Mouse (Mus musculus) monocyte, adult 5-6 weeks (primary cell): ENCODE results near the gene Foxk1. TPM values are rescaled to one million over a fixed set of nuclear protein-coding genes. Genes with fewer than 3 reads are reported as not detected.

Experiments
- ATAC-seq: fragments of 153-309, 156-312 bp; replicated peaks from 2 replicates; pipeline ENCODE4 v1.8.0; 2017; ENCODE audit warnings: mild to moderate bottlenecking; ENCODE audit not compliant: low TSS enrichment, insufficient number of reproducible peaks, severe bottlenecking, poor library complexity, low FRiP score
- total RNA-seq: library from RNA; stranded (forward); fragments of 200-1000, 200-491, 200-594 nt; gene quantifications from 3 replicates; pipeline ENCODE4 v1.2.3, GENCODE M21; 2017

Foxk1 gene
- total RNA-seq, 1 experiment from 2014 or later = 17.6 TPM

DNA sequence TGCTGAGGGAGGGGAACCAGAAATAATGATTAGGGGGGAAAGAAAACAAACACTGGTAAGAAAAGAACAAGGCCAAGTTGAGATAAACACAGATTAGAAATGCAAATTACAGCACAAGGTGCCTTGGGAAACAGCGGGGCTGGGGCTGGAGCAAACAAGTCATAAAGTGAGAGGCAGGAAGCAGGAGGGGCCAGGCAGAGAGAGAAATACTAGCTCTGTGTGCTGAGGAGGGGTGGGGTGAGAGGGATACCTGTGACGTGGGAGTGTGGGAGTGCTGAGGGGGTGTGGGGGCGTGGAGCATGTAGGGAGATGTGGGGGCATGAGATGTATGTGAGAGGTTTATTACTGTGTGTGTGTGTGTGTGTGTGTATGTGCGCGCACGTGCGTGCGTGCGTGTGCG is 99.6 kb downstream of the Foxk1 start:
- ATAC-seq = no peak

DNA sequence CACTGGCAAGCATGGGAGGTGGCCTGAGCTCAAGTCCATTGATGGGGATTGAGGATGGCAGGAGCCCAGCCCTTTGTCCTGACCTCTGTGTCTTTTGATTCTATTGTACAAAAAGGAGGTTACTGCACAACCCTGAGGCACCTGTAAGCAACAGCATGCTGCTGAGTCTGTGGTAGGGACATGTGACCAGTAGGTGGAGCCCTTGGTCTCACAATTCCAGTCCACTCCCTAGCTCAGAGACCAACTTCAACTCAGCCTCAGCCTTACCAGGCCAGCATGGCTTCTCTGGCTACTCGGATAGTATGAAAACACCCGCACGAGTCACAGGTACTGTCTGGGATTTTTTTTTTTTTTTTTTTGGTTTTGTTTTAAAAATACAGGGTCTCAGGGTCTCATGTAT is 101.1 kb downstream of the Foxk1 start:
- 0 out of 2 replicates have a peak, but pooled peaks have one; percentile 25 for ATAC-seq

DNA sequence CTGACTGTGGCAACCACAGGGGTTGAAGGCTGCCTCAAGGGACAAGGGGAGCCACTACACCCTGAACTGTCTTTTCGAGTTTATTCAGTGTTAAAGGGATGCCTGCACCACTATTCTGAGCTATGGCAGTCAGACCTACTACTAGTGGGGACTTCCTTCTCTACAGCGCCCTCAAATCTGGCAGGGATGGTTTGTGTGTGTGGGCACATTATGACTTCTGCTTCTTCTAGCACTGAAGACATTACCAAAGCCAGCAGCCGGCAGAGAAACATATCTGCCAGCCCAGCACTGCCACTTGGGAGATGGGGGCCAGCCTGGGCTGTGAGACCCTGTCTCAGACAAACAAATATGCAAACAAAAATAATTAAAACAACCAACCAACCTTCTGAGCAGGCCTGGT is 102.9 kb downstream of the Foxk1 start:
- no peak for ATAC-seq

DNA sequence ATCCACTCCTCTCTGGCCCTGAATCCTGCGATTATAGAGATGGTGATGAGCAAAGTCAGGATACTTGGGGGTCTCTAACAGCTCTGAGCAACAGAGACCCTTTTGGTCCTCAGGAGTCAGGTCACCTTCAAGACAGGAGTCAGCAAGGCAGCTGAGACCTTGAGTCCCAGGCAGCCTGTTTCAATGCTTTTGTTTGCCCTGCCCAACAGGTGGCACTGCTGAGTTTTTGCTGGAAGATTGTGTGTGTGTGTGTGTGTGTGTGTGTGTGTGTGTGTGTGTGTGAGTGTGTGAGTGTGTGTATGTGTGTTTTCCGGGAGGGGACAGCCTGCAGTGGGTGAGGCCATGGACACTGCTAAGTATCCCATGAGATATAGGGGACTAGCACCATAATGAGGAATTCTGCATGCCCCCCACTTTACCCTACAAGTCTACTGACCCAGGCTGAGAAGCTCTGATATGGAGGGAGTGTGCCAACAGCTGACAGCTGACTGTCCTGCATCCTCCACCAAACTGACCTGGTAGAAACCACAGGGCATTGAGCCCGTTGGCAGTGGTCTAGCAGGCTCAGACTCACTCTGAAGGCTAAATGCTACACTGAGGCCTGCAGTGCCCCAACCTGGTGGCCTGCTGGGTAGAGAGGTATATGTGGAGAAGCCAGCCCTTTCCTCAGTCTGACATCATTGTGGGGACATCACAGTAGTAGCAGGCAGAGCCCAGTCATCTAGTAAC is 104.6 kb downstream of the Foxk1 start:
- no peak; the same call in 1 of the 2 replicates for ATAC-seq

DNA sequence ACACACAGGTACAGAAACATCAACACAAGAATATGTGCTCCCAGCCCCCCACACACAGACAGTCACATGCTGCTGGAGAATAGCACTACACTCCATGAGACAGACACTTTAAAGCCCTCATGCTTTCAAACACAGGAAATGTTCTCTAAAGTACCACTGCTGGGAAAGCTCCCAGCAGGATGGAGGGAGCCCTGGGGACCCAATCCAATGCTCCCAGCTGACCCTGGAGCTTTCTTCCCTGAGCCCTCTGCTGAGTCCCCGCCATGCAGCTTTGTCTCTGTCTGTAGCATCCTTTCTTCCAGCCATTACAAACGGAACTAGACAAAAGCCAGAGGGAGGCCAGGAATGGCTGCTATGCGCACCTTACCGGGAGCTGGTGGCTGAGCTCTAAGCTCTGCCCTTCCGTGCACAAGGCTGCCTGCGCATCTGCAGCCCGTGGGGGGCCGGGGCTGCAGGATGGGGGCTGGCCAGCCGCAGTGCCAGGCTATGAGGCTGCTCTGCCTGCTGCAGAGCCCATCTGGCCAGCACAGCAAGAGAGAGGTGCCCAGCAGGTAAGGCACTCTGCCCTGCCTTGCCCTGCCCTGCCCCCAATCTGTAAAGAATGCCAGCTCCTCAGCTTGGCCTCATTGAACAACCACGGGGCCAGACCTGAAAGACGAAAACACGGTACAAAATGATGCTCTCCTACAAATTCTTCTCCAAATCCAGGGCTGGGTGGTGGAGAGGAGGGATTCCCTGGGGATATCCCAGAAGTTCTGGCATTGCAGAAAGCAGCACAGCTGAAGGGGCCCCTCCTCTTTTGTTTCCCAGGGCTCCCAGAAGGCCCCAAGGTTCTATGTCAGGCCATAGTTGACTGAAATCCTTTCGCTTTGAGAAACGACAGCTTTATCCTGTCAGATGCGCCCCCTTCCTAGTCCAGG is 108.1 kb downstream of the Foxk1 start:
- ATAC-seq = no peak

DNA sequence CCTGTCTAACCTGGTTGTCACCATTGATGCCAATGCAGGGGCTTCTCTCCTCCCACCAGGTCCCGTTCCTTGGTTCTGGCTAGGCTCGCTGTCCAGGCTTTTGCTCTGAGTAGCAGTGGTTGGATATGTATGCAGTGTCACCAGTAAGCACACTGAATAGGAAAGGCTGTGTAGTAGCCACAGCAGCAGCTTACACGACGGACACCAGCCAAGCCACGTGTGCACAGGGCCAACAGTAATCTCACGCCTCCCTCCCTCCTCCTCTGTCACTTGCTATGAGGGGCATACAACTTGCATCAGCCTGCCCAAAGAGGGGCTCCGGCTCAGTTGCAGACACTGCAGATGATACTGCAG is 108.7 kb downstream of the Foxk1 start:
- ATAC-seq = no peak

Other genes starting within 250 kb of the Foxk1 start
- 6.7 to 13.7 TPM (median 6.9 TPM) in 3 replicates for gene Ap5z1, start 62.4 kb downstream of the Foxk1 start, total RNA-seq
- not detected in 3 replicates for gene Papolb, start 128.6 kb downstream of the Foxk1 start, total RNA-seq
- gene Radil, start 149.6 kb downstream of the Foxk1 start, total RNA-seq = not detected in 3 replicates
- not detected in 3 replicates for gene Mmd2, start 207.3 kb downstream of the Foxk1 start, total RNA-seq
- 32.8 to 45.3 TPM (median 37.6 TPM) in 3 replicates for gene Wipi2, start 226.2 kb downstream of the Foxk1 start, total RNA-seq